Comparison of ENCODE assay signal across 8 mouse cellular contexts in genomic region chr3:99253497-99254451, GRCm38 (mm10). TPM values are rescaled to one million over a fixed set of nuclear protein-coding genes. Genes with fewer than 3 reads are reported as not detected.
A peak's percentile ranks its signal among the peaks of the same experiment; 100 is the strongest.
DNase-seq lines count a peak whose midpoint lies in the region; ATAC-seq and TF ChIP-seq lines count a peak whose summit lies in the region.

No protein-coding gene starts in this region.

- no peaks in the 10 kb centered on the region for H3K36me3 ChIP-seq in heart, embryonic 10.5 days
- no peaks in the 10 kb centered on the region for H3K36me3 ChIP-seq in forebrain, embryonic 16.5 days (ENCODE audit: control insufficient read depth, insufficient read depth)
- no peaks in the 10 kb centered on the region for H3K36me3 ChIP-seq in intestine, embryonic 14.5 days (ENCODE audit: control insufficient read depth, insufficient read depth, low read length)

- no peak for TF ChIP-seq CTCF in Patski (IDR thresholded peaks at IDR 0.05)

- H3K4me3 ChIP-seq in heart, embryonic 10.5 days = peak overlapping the region; percentile 65
- H3K4me3 ChIP-seq in forebrain, embryonic 16.5 days (replicated peaks; ENCODE audit: low read length) = peak overlapping the region; percentile 28
- peak overlapping the region; percentile 37 for H3K4me3 ChIP-seq in intestine, embryonic 14.5 days (ENCODE audit: low read depth, low read length)

- intact Hi-C loops in heart, postnatal 25 days (cut with DNase I) = loop anchor here (5.0 kb wide), 2 partner anchors 111 to 569 kb away; partner anchors contain the start of gene Wars2

- DNase-seq in heart, embryonic 10.5 days (ENCODE audit: low spot score) = peak; percentile 79
- no peak for DNase-seq in heart, postnatal 25 days (ENCODE audit: low spot score)
- no peak for DNase-seq in Patski (ENCODE audit: low read depth, low spot score)
- DNase-seq in intestine, embryonic 14.5 days (ENCODE audit: low spot score) = peak; percentile 82
- peak; percentile 35 to 40 for DNase-seq in lung, postnatal 4 days
- peak; percentile 58 for DNase-seq in testis, postnatal 10 days (ENCODE audit: low spot score)
- no peak for DNase-seq in layer of hippocampus, adult 9-10 months (ENCODE audit: low spot score)

- peak overlapping the region; percentile 43 for H3K4me2 ChIP-seq in forebrain, embryonic 16.5 days (ENCODE audit: low read length)
- H3K4me2 ChIP-seq in intestine, embryonic 14.5 days (ENCODE audit: low read length) = peak overlapping the region; percentile 63

- CTCF ChIA-PET in Patski (lab: Charles Lee) = interaction anchor here (0.9 to 1.4 kb wide), 2 partner anchors 20 to 24 kb away, joined by 3 to 4 read pairs; no protein-coding TSS in a partner anchor

- no peaks in the 10 kb centered on the region for H3K9me3 ChIP-seq in heart, embryonic 10.5 days
- no peaks in the 10 kb centered on the region for H3K9me3 ChIP-seq in forebrain, embryonic 16.5 days (ENCODE audit: control insufficient read depth, low read length)
- H3K9me3 ChIP-seq in intestine, embryonic 14.5 days (ENCODE audit: control insufficient read depth, low read length) = no peaks in the 10 kb centered on the region

- peaks cover 21% of the 10 kb centered on the region for H3K4me1 ChIP-seq in heart, embryonic 10.5 days
- peaks cover 9% of the 10 kb centered on the region for H3K4me1 ChIP-seq in forebrain, embryonic 16.5 days (replicated peaks; ENCODE audit: control insufficient read depth, insufficient read depth, low read length)
- H3K4me1 ChIP-seq in intestine, embryonic 14.5 days (replicated peaks; ENCODE audit: control insufficient read depth, insufficient read depth, low read length) = peaks cover 7% of the 10 kb centered on the region; the same call in 1 of the 2 replicates

- H3K9ac ChIP-seq in forebrain, embryonic 16.5 days (replicated peaks; ENCODE audit: low read depth, low read length) = 0 out of 2 replicates have a peak overlapping the region, but pooled peaks have one; percentile 8
- H3K9ac ChIP-seq in intestine, embryonic 14.5 days (ENCODE audit: low read length) = no peak overlapping the region

- POLR2A ChIA-PET in Patski (lab: Charles Lee) = interaction anchor here (0.7 kb wide), 1 partner anchor 38 kb away, joined by 3 read pairs; no protein-coding TSS in a partner anchor

- 0% methylated on average over 72 of the region's 73 CpGs for WGBS in heart, embryonic 10.5 days
- under 1% methylated on average over 72 of the region's 73 CpGs for WGBS in forebrain, embryonic 16.5 days
- under 1% methylated on average over 60 of the region's 73 CpGs for WGBS in intestine, embryonic 14.5 days

- ATAC-seq in Patski = peak; percentile 45
- ATAC-seq in forebrain, embryonic 16.5 days = peak; percentile 59
- peak; percentile 25; the same call in 1 of the 2 replicates for ATAC-seq in intestine, embryonic 14.5 days (replicated peaks; ENCODE audit: low FRiP score, low TSS enrichment, low read depth)

- peaks cover 98% of the 10 kb centered on the region for H3K27me3 ChIP-seq in heart, embryonic 10.5 days (ENCODE audit: insufficient read depth, poor library complexity, severe bottlenecking)
- peaks cover 8% of the 10 kb centered on the region for H3K27me3 ChIP-seq in Patski
- H3K27me3 ChIP-seq in forebrain, embryonic 16.5 days (replicated peaks; ENCODE audit: control insufficient read depth, insufficient read depth, low read length) = peaks cover 76% of the 10 kb centered on the region
- peaks cover 99% of the 10 kb centered on the region for H3K27me3 ChIP-seq in intestine, embryonic 14.5 days (replicated peaks; ENCODE audit: control insufficient read depth, insufficient read depth, low read length)

- H3K27ac ChIP-seq in heart, embryonic 10.5 days = peak overlapping the region; percentile 52; the same call in 1 of the 2 replicates
- H3K27ac ChIP-seq in forebrain, embryonic 16.5 days (ENCODE audit: low read length) = no peak overlapping the region
- no peak overlapping the region for H3K27ac ChIP-seq in intestine, embryonic 14.5 days (ENCODE audit: low read depth)

- in situ Hi-C loops in Patski (cut with MboI; ENCODE audit: low pct_unique_long_range_greater_than_20kb) = no loop called here

RNA-seq across cellular contexts. Expression of gene Tbx15, which starts 13.6 kb away (rescaled TPM):
- 0.12 and 0.67 TPM in 2 replicates for polyA plus RNA-seq in heart, embryonic 10.5 days (2016; fragmentation: Nextera tagmentation; extraction: Ambion mirVana)
- total RNA-seq in heart, postnatal 25 days (2021) = under 1 TPM; 0.11 to 0.47 TPM
- 0.13 TPM for polyA plus RNA-seq in Patski (2021)
- polyA plus RNA-seq in forebrain, embryonic 16.5 days (2015; fragmentation: Nextera tagmentation; extraction: Ambion mirVana) = 0.73 and 0.79 TPM in 2 replicates
- polyA plus RNA-seq in intestine, embryonic 14.5 days (2014; fragmentation: Nextera tagmentation; extraction: Ambion mirVana) = 0.12 TPM in 1 of 2 replicates, not detected in the other

Comparison
In these comparisons a context has a peak if more than half of its experiments do, and no peak if none do; other contexts are left out.
1. DNase-seq: peak in heart, embryonic 10.5 days (single experiment), intestine, embryonic 14.5 days (single experiment), lung, postnatal 4 days (2 of 2) and testis, postnatal 10 days (single experiment); none in heart, postnatal 25 days (single experiment), Patski (single experiment) and layer of hippocampus, adult 9-10 months (single experiment).
2. Peak in every context shown above with its lines, with median percentiles within 50 percentile points of each other: H3K4me3 ChIP-seq and ATAC-seq.